In the genomic region with DNA sequence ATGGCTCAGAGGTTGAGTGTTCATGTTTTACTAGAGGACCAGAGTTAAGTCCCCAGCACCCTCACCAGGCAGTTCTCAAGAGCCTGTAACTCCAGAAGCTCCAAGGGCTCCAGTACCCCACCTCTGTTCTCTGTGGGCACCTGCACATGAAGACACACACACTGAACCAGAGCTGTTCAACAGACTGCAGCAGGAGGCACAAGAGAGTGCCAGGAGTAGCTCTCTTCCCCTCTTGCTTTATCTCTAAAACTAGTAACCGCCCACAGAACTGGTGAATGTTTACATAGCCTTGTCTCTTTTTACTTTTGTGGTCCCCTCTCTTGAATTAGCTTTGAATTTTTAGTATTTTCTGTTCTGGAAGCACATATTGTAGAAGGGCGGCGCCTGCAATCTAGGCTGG, we compare ENCODE assay signal across 19 mouse cellular contexts. TPM values are rescaled to one million over a fixed set of nuclear protein-coding genes. Genes with fewer than 3 reads are reported as not detected.
DNase-seq lines count a peak whose midpoint lies in the region; ATAC-seq lines count a peak whose summit lies in the region.
"Had no signal": no experiment of that assay in that cellular context is flagged by ENCODE, and none has a peak within 500 bp of the region (broad histone marks: within the 10 kb centered on the region; RNA-seq: fewer than 3 reads in every experiment).

No protein-coding gene starts in this region.

- ATAC-seq in frontal cortex, adult (ENCODE audit: low TSS enrichment): peak; percentile 92
- peak; percentile 60; the same call in 1 of the 2 replicates for ATAC-seq in erythroblast, adult 5-6 weeks (replicated peaks; ENCODE audit: low FRiP score, poor library complexity, severe bottlenecking)
- ATAC-seq in megakaryocyte-erythroid progenitor cell, adult 5-6 weeks (replicated peaks; ENCODE audit: low FRiP score, low TSS enrichment, poor library complexity, severe bottlenecking): peak; percentile 70
- ATAC-seq: CD4-positive, CD25-positive, alpha-beta regulatory T cell, adult 4 months; forebrain, embryonic 14.5 days; forebrain, embryonic 16.5 days had no signal

- intact Hi-C loops in heart, postnatal 14 days (cut with DNase I): no loop called here

- DNase-seq in frontal cortex, postnatal 10 days (ENCODE audit: low spot score in 2 of 2): no peak
- DNase-seq in heart, postnatal 14 days: no peak
- no peak for DNase-seq in right cerebral cortex, postnatal 10 days (ENCODE audit: low spot score in 2 of 2)
- no peak for DNase-seq in lung, postnatal 4 days
- DNase-seq: adrenal gland, adult 2 months; adrenal gland, postnatal 10 days; adrenal gland, postnatal 25 days; B cell, adult 2 months; cerebellum, adult 11-12 months; cerebellum, adult 2 months; cerebellum, adult 9-10 months; cerebellum, postnatal 10 days; cerebellum, postnatal 25 days had no signal

RNA-seq across cellular contexts. Expression of a gene that starts 11.4 kb away (rescaled TPM):
- 860 and 983 TPM in 2 replicates for total RNA-seq in erythroblast, adult 5-6 weeks (2015; ENCODE audit: low replicate concordance)
- total RNA-seq in erythroblast, adult 5-6 weeks (2017; ENCODE audit: low replicate concordance): 1,841 and 1,979 TPM in 2 replicates
- total RNA-seq in megakaryocyte-erythroid progenitor cell, adult 5-6 weeks (2014; fragmentation: Nextera tagmentation): 44.1 and 53.9 TPM in 2 replicates
- 67.6 and 88.7 TPM in 2 replicates for total RNA-seq in megakaryocyte-erythroid progenitor cell, adult 5-6 weeks (2017)
- 100 to 1,000 TPM in 1 of 2 experiments, 10 to 100 TPM in 1; 80.4 to 101 TPM for total RNA-seq in heart, postnatal 14 days (2021)

Comparison
In these comparisons a context has a peak if more than half of its experiments do, and no peak if none do; other contexts are left out.
1. RNA of a gene that starts 11.4 kb away (total RNA-seq): 860 to 1,979 TPM in erythroblast, adult 5-6 weeks; 80.4 to 101 TPM in heart, postnatal 14 days and 44.1 to 88.7 TPM in megakaryocyte-erythroid progenitor cell, adult 5-6 weeks; every median in the first group is over 4 times any median in the second.
2. Peak in every context shown above with its lines, with median percentiles within 50 percentile points of each other: ATAC-seq.